Mouse (Mus musculus): ENCODE results near the gene Spata17.

The Spata17 gene

DNA sequence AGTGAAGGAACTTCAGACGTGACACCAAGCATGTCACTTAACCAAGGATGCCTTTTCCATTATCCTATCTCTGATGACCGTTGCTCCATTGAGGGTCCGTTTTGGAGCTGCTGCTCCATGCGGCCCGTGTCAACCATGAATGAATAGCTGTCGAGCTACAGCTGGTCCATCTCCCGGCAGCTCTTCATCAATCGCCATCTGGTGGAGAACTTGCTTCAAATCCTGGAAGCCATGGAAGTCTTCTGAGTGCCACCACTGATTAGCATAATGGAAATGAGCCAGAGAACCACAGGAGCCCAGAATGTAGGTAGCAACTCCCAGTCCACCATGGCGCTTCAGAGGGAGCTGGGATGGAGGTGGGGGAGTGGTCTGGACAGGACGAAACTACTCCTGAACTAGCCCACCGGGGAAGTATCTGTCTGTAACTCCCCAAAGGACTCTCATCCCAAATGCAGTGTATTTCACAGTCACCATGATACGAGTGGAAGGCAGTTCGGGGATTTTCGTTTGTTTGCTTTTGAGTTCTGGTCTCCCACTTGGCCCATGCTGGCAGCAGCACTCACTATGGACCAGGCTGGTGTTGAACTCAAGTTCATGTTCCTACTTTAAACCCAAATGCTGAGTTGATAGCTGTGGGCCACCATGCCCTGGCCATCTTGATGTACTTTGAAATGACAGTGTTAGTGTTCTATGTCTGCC is 208.9 kb downstream of the Spata17 start:
- in situ Hi-C loops (cut with MboI, MseI): no loop called here

DNA sequence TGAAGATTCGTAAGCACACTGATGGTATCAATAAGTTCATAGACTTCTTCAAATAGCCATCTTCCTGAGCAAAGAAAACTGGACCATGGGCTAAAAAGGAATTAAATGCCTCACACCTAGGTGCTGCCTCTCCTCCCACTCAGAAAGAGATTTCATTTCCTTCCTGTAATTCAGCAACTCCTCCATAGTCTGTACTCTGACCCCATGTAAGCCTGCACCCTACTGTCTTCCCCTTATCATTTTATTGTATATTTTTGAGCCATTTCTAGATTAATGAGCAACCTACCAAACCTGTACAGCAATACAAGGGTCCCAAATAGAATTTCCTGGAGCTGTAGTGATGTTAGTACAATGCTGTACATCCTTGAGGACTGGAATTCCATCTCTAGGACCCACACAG is 211.0 kb downstream of the Spata17 start:
- in situ Hi-C loops (cut with MboI, MseI): no loop called here

GRCm38 (mm10) chr1:187003441-187003861 is 211.8 kb downstream of the Spata17 start:
- in situ Hi-C loops (cut with MboI, MseI): no loop called here

- in situ Hi-C loops (cut with MboI, MseI): no loop called here
Observed at GRCm38 (mm10) chr1:186997596-186998304, 217.5 kb downstream of the Spata17 start.
